ENCODE assay signal across 8 mouse cellular contexts in genomic region chr15:102135522-102136128, GRCm38 (mm10). TPM values are rescaled to one million over a fixed set of nuclear protein-coding genes. Genes with fewer than 3 reads are reported as not detected.
DNase-seq lines count a peak whose midpoint lies in the region; ATAC-seq and TF ChIP-seq lines count a peak whose summit lies in the region.

No protein-coding gene starts in this region.

- peak overlapping the region; percentile 91 for H3K4me2 ChIP-seq in liver, embryonic 13.5 days

- 1% methylated on average over 35 of the region's 35 CpGs for WGBS in heart, adult 2 months
- 4% methylated on average over 35 of the region's 35 CpGs for WGBS in forebrain, embryonic 10.5 days
- WGBS in liver, embryonic 13.5 days (ENCODE audit: insufficient replicate concordance), result 3% methylated on average over 35 of the region's 35 CpGs

- peak overlapping the region; percentile 79 for H3K9ac ChIP-seq in heart, adult 2 months (ENCODE audit: low read depth, low read length)
- H3K9ac ChIP-seq in liver, embryonic 13.5 days, result peak overlapping the region; percentile 87

- no peaks in the 10 kb centered on the region for H3K36me3 ChIP-seq in heart, adult 2 months (ENCODE audit: control insufficient read depth, insufficient read depth, low read length)
- H3K36me3 ChIP-seq in C2C12 (ENCODE audit: control insufficient read depth, insufficient read depth), result peaks cover 27% of the 10 kb centered on the region
- H3K36me3 ChIP-seq in forebrain, embryonic 10.5 days (replicated peaks), result peaks cover 28% of the 10 kb centered on the region
- peaks cover 25% of the 10 kb centered on the region for H3K36me3 ChIP-seq in liver, embryonic 13.5 days

- no peaks in the 10 kb centered on the region for H3K27me3 ChIP-seq in heart, adult 2 months (ENCODE audit: control insufficient read depth, insufficient read depth, low read length)
- no peaks in the 10 kb centered on the region for H3K27me3 ChIP-seq in C2C12 (ENCODE audit: control insufficient read depth, insufficient read depth, insufficient read length)
- no peaks in the 10 kb centered on the region; the same call in 1 of the 2 replicates for H3K27me3 ChIP-seq in forebrain, embryonic 10.5 days (ENCODE audit: poor library complexity, severe bottlenecking)
- H3K27me3 ChIP-seq in liver, embryonic 13.5 days, result peaks cover 9% of the 10 kb centered on the region; the same call in 1 of the 2 replicates

- ATAC-seq in liver, embryonic 13.5 days (ENCODE audit: low read depth), result no peak

- no peaks in the 10 kb centered on the region for H3K79me2 ChIP-seq in heart, adult 2 months (replicated peaks; ENCODE audit: control insufficient read depth, insufficient read depth, low read length)
- peaks cover 41% of the 10 kb centered on the region for H3K79me2 ChIP-seq in C2C12 (ENCODE audit: control insufficient read depth, insufficient read depth)

- intact Hi-C loops in heart, adult 2 months (cut with DNase I), result loop anchor here (2.0 kb wide), 1 partner anchor 31 kb away; no protein-coding TSS in a partner anchor

- no peaks in the 10 kb centered on the region for H3K4me1 ChIP-seq in heart, adult 2 months (ENCODE audit: control insufficient read depth, insufficient read depth, low read length)
- peaks cover 27% of the 10 kb centered on the region for H3K4me1 ChIP-seq in forebrain, embryonic 10.5 days
- peaks cover 31% of the 10 kb centered on the region for H3K4me1 ChIP-seq in liver, embryonic 13.5 days (replicated peaks)

- TF ChIP-seq CTCF in heart, adult 2 months (IDR thresholded peaks at IDR 0.05), result no peak
- no peak for TF ChIP-seq CTCF in C2C12 (IDR thresholded peaks at IDR 0.05; ENCODE audit: control insufficient read depth, insufficient read depth, insufficient read length)

- H3K4me3 ChIP-seq in heart, adult 2 months, result peak overlapping the region; percentile 98
- peak overlapping the region; percentile 97 for H3K4me3 ChIP-seq in C2C12 (ENCODE audit: insufficient read depth, poor library complexity, severe bottlenecking)
- peak overlapping the region; percentile 90 for H3K4me3 ChIP-seq in forebrain, embryonic 10.5 days
- peak overlapping the region; percentile 87 for H3K4me3 ChIP-seq in liver, embryonic 13.5 days (replicated peaks)

- H3K27ac ChIP-seq in heart, adult 2 months, result peak overlapping the region; percentile 84
- peak overlapping the region; percentile 94 for H3K27ac ChIP-seq in forebrain, embryonic 10.5 days
- H3K27ac ChIP-seq in liver, embryonic 13.5 days, result peak overlapping the region; percentile 85

- no peaks in the 10 kb centered on the region for H3K9me3 ChIP-seq in forebrain, embryonic 10.5 days
- H3K9me3 ChIP-seq in liver, embryonic 13.5 days (replicated peaks), result no peaks in the 10 kb centered on the region

- no peak for DNase-seq in heart, adult 2 months
- no peak for DNase-seq in heart, postnatal 4 days
- no peak for DNase-seq in forebrain, embryonic 10.5 days (ENCODE audit: extremely low spot score, low spot score)
- no peak for DNase-seq in liver, embryonic 13.5 days
- DNase-seq in natural killer cell, adult 2 months (ENCODE audit: low spot score in 2 of 2), result no peak
- DNase-seq in kidney, postnatal 14 days, result no peak
- no peak for DNase-seq in thymus, postnatal 36 days

- H3ac ChIP-seq in C2C12 (ENCODE audit: control insufficient read depth, insufficient read length, low read depth), result peak overlapping the region; percentile 90

- TF ChIP-seq POLR2A in heart, adult 2 months (IDR thresholded peaks at IDR 0.05; ENCODE audit: insufficient read depth, low read depth, low read length), result no peak

- TF ChIP-seq EP300 in heart, adult 2 months (IDR thresholded peaks at IDR 0.05; ENCODE audit: insufficient read depth, low read depth, low read length), result no peak

- H3K79me3 ChIP-seq in C2C12 (ENCODE audit: low read depth), result peaks cover 18% of the 10 kb centered on the region

TF ChIP-seq in C2C12, 6 proteins besides CTCF, POLR2A, EP300 and RAD21:
- peak; percentile 8 for TF ChIP-seq MAX (IDR thresholded peaks at IDR 0.05)
- TF ChIP-seq FOSL1 (IDR thresholded peaks at IDR 0.05; ENCODE audit: insufficient read depth, low read length, poor library complexity, severe bottlenecking), result no peak
TF ChIP-seq in C2C12: peak in this region for 1.

RNA-seq across cellular contexts. Expression of gene Spryd3, which starts 0.4 kb away (rescaled TPM):
- total RNA-seq in heart, adult 2 months (2021), result 10 to 100 TPM; 13.4 to 14.2 TPM
- 23.1 and 24.2 TPM in 2 replicates for polyA plus RNA-seq in heart, adult 2 months (2012; rRNA removed)
- 10 to 100 TPM; 19.9 to 22.6 TPM for total RNA-seq in heart, postnatal 4 days (2021)
- 47.1 TPM for polyA plus RNA-seq in C2C12 (2012; fragmentation: generic; extraction: Trizol)
- 10.8 and 12.7 TPM in 2 replicates for polyA plus RNA-seq in forebrain, embryonic 10.5 days (2016; fragmentation: Nextera tagmentation; extraction: Ambion mirVana)
- 13.1 and 13.7 TPM in 2 replicates for polyA plus RNA-seq in liver, embryonic 13.5 days (2015; fragmentation: Nextera tagmentation; extraction: Ambion mirVana)

RNA-seq across cellular contexts. Expression of gene Igfbp6, which starts 8.5 kb away (rescaled TPM):
- total RNA-seq in heart, adult 2 months (2021), result 10 to 100 TPM; 28.9 to 31.7 TPM
- polyA plus RNA-seq in heart, adult 2 months (2012; rRNA removed), result 47.6 and 56.1 TPM in 2 replicates
- 10 to 100 TPM; 10.0 to 12.5 TPM for total RNA-seq in heart, postnatal 4 days (2021)
- 297 TPM for polyA plus RNA-seq in C2C12 (2012; fragmentation: generic; extraction: Trizol)
- polyA plus RNA-seq in forebrain, embryonic 10.5 days (2016; fragmentation: Nextera tagmentation; extraction: Ambion mirVana), result 0.14 and 0.17 TPM in 2 replicates
- polyA plus RNA-seq in liver, embryonic 13.5 days (2015; fragmentation: Nextera tagmentation; extraction: Ambion mirVana), result 1.1 and 1.2 TPM in 2 replicates

RNA-seq across cellular contexts. Expression of gene Soat2, which starts 14.7 kb away (rescaled TPM):
- under 1 TPM in 1 of 2 experiments, not detected in 1; 0.09 TPM for total RNA-seq in heart, adult 2 months (2021)
- 0.12 and 0.16 TPM in 2 replicates for polyA plus RNA-seq in heart, adult 2 months (2012; rRNA removed)
- total RNA-seq in heart, postnatal 4 days (2021), result under 1 TPM; 0.11 to 0.17 TPM
- polyA plus RNA-seq in C2C12 (2012; fragmentation: generic; extraction: Trizol), result 0.06 TPM
- 0.09 TPM in 1 of 2 replicates, not detected in the other for polyA plus RNA-seq in forebrain, embryonic 10.5 days (2016; fragmentation: Nextera tagmentation; extraction: Ambion mirVana)
- 31.0 and 31.3 TPM in 2 replicates for polyA plus RNA-seq in liver, embryonic 13.5 days (2015; fragmentation: Nextera tagmentation; extraction: Ambion mirVana)

RNA-seq across cellular contexts. Expression of gene Tns2, which starts 35.4 kb away (rescaled TPM):
- 100 to 1,000 TPM; 114 to 130 TPM for total RNA-seq in heart, adult 2 months (2021)
- polyA plus RNA-seq in heart, adult 2 months (2012; rRNA removed), result 157 and 184 TPM in 2 replicates
- total RNA-seq in heart, postnatal 4 days (2021), result 10 to 100 TPM; 65.8 to 70.3 TPM
- polyA plus RNA-seq in C2C12 (2012; fragmentation: generic; extraction: Trizol), result 67.8 TPM
- 11.1 and 13.1 TPM in 2 replicates for polyA plus RNA-seq in forebrain, embryonic 10.5 days (2016; fragmentation: Nextera tagmentation; extraction: Ambion mirVana)
- polyA plus RNA-seq in liver, embryonic 13.5 days (2015; fragmentation: Nextera tagmentation; extraction: Ambion mirVana), result 4.4 and 5.0 TPM in 2 replicates

Comparison
In these comparisons a context has a peak if more than half of its experiments do, and no peak if none do; other contexts are left out.
1. RNA of gene Igfbp6, which starts 8.5 kb away (polyA plus RNA-seq): 297 TPM in C2C12 (single experiment) and 47.6 to 56.1 TPM in heart, adult 2 months; 1.1 to 1.2 TPM in liver, embryonic 13.5 days and 0.14 to 0.17 TPM in forebrain, embryonic 10.5 days; every median in the first group is over 10 times any median in the second.
2. RNA of gene Soat2, which starts 14.7 kb away (polyA plus RNA-seq): 31.0 to 31.3 TPM in liver, embryonic 13.5 days; 0.12 to 0.16 TPM in heart, adult 2 months, 0.09 TPM in forebrain, embryonic 10.5 days and 0.06 TPM in C2C12 (single experiment); every median in the first group is over 10 times any median in the second.
3. Peak in every context shown above with its lines, with median percentiles within 50 percentile points of each other: H3K27ac ChIP-seq and H3K4me3 ChIP-seq.